Mouse (Mus musculus): ENCODE results near the gene Slc22a5.

DNA sequence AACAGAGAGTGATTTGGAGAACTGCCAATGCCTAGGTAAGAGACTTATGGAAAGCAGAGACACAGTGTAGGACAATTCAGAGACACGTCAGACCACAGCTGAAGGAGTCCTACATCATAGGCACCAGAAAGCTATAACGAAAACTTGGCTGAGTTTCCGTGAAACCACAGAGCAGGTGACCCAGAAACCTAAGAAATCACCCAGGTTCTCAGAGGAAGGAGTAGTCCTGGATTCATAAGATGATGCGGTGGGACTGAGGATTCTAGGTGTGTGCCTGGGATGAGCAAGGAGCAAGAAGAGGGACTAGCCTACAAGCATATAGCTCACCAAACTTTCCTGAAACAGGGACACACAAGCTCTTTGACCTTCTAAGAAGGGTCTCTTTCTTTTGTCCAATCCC, 3.2 kb downstream of the Slc22a5 start:
- TF ChIP-seq POLR2A (IDR thresholded peaks at IDR 0.05; ENCODE audit: insufficient read length, low read depth) (no peak), TCF12 (IDR thresholded peaks at IDR 0.05; ENCODE audit: insufficient read depth, poor library complexity, severe bottlenecking) (no peak), MYOG (IDR thresholded peaks at IDR 0.05; ENCODE audit: control insufficient read depth in 1 of 3, insufficient read depth in 1 of 3, insufficient read length in 2 of 3, low read depth in 2 of 3) (no peak), MYOD1 (IDR thresholded peaks at IDR 0.05; ENCODE audit: control insufficient read depth in 1 of 3, insufficient read length in 2 of 3, low read depth in 2 of 3) (no peak), POLR2AphosphoS2 (IDR thresholded peaks at IDR 0.05; ENCODE audit: insufficient read length, low read depth) (no peak), USF1 (IDR thresholded peaks at IDR 0.05; ENCODE audit: low read depth) (no peak)
